Mouse (Mus musculus): ENCODE measurements around the gene Gpr35. TPM values are rescaled to one million over a fixed set of nuclear protein-coding genes. Genes with fewer than 3 reads are reported as not detected.
A peak's percentile ranks its signal among the peaks of the same experiment; 100 is the strongest.
"Not testable (repeated sequence)": the region's sequence is repeated elsewhere in the genome, so short reads cannot be mapped to it uniquely, and the experiment has no call there.

The Gpr35 gene
- total RNA-seq, 2 experiments from 2014 or later = 0.25 to 0.61 TPM

- no peak overlapping the region for H3K4me3 ChIP-seq
- no peak overlapping the region for H3K27ac ChIP-seq
- no peak for DNase-seq
- no peak for TF ChIP-seq CTCF (IDR thresholded peaks at IDR 0.05)
- intact Hi-C loops (cut with DNase I) = loop anchor here (2.0 kb wide), 1 partner anchor 25 kb away; the partner anchor contains the start of gene Rnpepl1
Observed at GRCm38 (mm10) chr1:92935977-92936376, 14.7 kb upstream of the Gpr35 start.

GRCm38 (mm10) chr1:92936467-92936866, 14.2 kb upstream of the Gpr35 start:
- no peak for DNase-seq
- TF ChIP-seq CTCF (IDR thresholded peaks at IDR 0.05) = no peak
- Histone ChIP-seq H3K4me3 (no peak overlapping the region), H3K27ac (no peak overlapping the region)
- intact Hi-C loops (cut with DNase I) = no loop called here

DNA sequence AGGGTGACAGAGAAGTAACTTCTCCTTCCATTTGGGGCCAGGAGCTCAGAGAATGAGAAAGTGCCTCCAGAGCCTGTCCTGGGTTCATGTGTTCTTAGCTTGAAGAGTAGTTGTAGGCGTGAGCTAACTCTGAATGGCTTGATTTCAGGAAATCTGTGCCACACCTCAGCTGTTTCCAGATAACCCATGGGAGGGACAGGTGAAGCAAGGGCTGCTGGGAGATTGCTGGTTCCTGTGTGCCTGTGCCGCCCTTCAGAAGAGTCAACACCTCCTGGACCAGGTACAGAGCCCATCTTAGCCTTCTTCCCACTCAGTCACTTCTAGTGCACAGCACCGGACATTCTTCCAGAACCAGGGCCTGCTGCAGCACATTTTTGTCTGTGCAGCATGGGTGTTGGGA, 12.9 kb upstream of the Gpr35 start:
- no peak for TF ChIP-seq CTCF (IDR thresholded peaks at IDR 0.05)
- no peak overlapping the region for H3K4me3 ChIP-seq
- DNase-seq = no peak
- intact Hi-C loops (cut with DNase I) = no loop called here
- no peak overlapping the region for H3K27ac ChIP-seq

GRCm38 (mm10) chr1:92939746-92940145, 10.9 kb upstream of the Gpr35 start:
- H3K4me3 ChIP-seq = no peak overlapping the region
- no peak for DNase-seq
- intact Hi-C loops (cut with DNase I) = no loop called here
- H3K27ac ChIP-seq = no peak overlapping the region
- TF ChIP-seq CTCF (IDR thresholded peaks at IDR 0.05) = no peak

- no peak overlapping the region for H3K27ac ChIP-seq
- DNase-seq = no peak
- intact Hi-C loops (cut with DNase I) = no loop called here
- H3K4me3 ChIP-seq = no peak overlapping the region
- TF ChIP-seq CTCF (IDR thresholded peaks at IDR 0.05) = no peak
Observed at GRCm38 (mm10) chr1:92943219-92943989, 7.3 kb upstream of the Gpr35 start.

DNA sequence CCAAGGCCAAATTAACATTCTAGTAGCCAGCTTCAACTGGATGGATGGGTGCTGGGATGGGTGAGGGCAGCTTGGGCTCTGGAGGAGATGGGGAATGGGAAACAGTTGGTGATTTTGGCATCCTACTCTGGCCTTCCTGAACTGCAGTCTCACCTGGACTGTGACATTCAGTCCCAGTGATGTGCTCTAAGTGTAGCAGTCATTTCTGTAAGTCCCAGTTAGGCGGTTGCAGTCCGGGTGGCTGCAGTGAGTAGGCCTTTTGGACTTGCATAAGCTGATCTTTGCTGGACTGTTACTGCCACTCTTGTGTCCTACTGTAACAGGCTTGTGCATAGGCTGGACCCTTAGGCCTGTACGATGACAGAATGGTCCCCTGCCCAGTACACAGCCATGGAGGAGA, 2.7 kb upstream of the Gpr35 start:
- no peak overlapping the region for H3K4me3 ChIP-seq
- no peak for DNase-seq
- TF ChIP-seq CTCF (IDR thresholded peaks at IDR 0.05) = no peak
- H3K27ac ChIP-seq = no peak overlapping the region
- intact Hi-C loops (cut with DNase I) = no loop called here

GRCm38 (mm10) chr1:92949426-92949825, 1.2 kb upstream of the Gpr35 start:
- DNase-seq = no peak
- H3K27ac ChIP-seq = no peak overlapping the region
- intact Hi-C loops (cut with DNase I) = no loop called here
- TF ChIP-seq CTCF (IDR thresholded peaks at IDR 0.05) = peak; percentile 39
- H3K4me3 ChIP-seq = no peak overlapping the region

GRCm38 (mm10) chr1:92953641-92954040, 3.0 kb downstream of the Gpr35 start:
- DNase-seq = no peak
- intact Hi-C loops (cut with DNase I) = no loop called here
- Histone ChIP-seq H3K4me3 (no peak overlapping the region), H3K27ac (no peak overlapping the region)
- TF ChIP-seq CTCF (IDR thresholded peaks at IDR 0.05) = no peak

DNA sequence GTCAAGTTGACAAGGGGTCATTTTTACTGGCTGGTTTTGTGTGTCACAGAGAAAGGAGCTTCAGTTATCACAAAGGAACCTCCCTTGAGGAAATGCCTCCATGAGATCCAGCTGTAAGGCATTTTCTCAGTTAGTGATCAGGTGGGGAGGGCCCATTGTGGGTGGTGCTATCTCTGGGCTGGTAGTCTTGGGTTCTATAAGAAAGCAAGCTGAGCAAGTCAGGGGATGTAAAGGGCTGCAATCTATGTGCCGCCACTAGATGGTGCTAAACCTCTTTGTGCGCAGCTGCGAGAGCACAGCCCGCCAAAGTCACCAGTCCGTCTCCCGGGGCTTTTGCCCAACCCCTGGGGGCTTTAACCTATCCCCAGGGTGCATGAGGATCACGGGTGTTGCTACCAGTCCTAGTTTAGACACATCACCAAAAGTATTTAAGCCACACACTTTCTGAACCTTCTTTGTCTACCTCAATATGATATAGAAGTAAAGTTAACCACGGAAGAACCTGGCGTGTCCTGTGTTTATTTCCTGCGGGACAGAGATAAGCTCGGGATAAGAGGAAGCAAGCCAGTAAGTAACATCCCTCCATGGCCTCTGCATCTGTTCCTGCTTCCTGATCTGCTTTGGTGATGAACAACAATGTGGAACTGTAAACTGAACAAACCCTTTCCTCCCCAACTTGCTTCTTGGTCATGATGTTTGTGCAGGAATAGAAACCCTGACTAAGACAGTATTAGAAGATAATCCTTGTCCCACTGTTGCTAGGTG, 6.1 kb downstream of the Gpr35 start:
- peak; percentile 69 for DNase-seq
- H3K27ac ChIP-seq = not testable (repeated sequence)
- peak overlapping the region; percentile 57 for H3K4me3 ChIP-seq
- intact Hi-C loops (cut with DNase I) = loop anchor here (2.0 kb wide), 1 partner anchor 54 kb away; no protein-coding TSS in a partner anchor
- TF ChIP-seq CTCF (IDR thresholded peaks at IDR 0.05) = peak; percentile 86

DNA sequence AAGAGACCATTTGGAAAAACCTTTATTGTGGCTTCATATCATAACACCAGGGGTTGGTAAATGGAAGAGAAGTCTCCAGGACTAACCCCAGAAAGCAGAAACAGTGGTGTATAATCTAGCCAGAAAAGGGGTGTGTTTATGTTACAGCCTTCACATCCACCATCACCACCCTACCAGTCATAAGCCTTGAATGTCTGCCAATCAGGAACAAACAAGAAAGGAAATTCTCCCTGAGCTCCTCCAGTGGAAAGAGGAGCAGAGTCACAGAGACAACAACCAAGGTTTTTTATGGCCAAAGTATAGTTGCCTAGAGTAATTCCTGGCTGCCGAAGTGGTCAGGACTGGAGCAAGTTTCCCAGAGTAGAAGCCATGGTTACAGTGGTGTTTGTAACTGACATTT, 8.3 kb downstream of the Gpr35 start:
- H3K27ac ChIP-seq = no peak overlapping the region
- TF ChIP-seq CTCF (IDR thresholded peaks at IDR 0.05) = no peak
- no peak overlapping the region for H3K4me3 ChIP-seq
- no peak for DNase-seq
- intact Hi-C loops (cut with DNase I) = no loop called here

GRCm38 (mm10) chr1:92970791-92971190, 20.1 kb downstream of the Gpr35 start:
- DNase-seq; intact Hi-C loops (cut with DNase I); H3K4me3 ChIP-seq; H3K27ac ChIP-seq: not testable (repeated sequence)

DNA sequence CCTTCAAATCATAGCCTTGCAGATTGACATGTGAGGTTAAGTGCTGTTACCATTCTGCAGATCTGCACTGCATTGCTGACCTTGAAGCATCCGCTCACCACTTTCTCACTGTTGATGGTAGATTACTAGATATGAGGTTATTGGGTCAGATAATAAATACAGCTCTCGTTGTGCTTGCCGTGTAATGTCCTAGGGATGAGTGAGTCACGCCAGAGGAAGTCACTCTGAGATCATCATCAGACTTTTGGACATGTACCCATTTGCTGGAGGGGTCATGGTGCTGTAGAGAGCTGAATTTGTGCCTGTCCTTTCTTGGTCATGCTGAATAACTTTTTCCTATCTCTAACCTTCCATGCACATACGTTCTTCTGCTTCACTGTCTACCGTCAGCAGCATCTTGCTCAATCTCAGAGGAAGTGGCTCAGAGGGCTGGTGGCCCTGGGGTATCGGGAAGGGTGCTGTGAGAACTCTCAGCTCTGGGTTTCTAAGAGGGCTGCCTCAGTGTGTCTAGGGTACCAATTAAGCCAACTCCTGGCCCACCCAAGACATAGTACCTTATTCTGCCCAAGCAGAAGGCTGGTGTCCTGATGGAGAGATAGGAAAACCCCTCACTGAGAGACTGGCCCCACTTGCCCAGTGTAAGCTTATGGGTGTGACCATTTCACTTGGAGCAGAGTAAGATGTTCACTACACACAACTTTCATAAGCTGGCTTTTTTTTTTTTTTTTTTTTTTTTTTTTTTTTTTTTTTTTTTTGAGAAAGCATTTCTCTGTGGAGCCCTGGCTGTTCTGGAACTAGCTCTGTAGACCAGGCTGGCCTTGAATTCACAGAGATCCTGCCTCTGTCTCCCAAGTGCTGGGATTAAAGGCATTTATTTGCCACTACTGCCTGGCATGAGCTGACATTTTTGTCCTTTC, 21.5 kb downstream of the Gpr35 start:
- intact Hi-C loops (cut with DNase I) = no loop called here
- no peak overlapping the region for H3K27ac ChIP-seq
- DNase-seq = no peak

More for the DNA sequence above, 21.5 kb downstream of the Gpr35 start:
- TF ChIP-seq CTCF (IDR thresholded peaks at IDR 0.05) = no peak
- H3K4me3 ChIP-seq = no peak overlapping the region
